32 mouse cellular contexts compared by ENCODE assay signal in the genomic region with DNA sequence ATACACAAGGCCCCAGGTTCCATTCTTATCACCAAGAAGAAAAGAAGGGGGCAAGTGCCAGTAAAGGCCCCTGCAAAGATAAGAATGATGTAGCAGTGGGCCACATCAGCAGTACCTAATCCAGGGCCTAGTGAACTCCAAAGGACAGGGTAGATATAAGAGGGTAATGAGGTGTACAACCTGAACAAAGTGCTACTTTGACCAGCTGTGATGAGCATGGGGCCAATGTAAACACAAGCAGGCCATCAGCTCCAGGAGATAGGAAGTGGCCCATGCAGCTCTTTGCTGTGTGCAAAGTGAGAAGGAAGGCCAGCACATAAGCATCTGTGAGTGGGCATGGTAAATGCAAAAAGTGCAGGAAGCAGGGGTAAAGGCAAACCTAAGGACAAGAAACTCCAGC. TPM values are rescaled to one million over a fixed set of nuclear protein-coding genes. Genes with fewer than 3 reads are reported as not detected.
"Had no signal": no experiment of that assay in that cellular context is flagged by ENCODE, and none has a peak within 500 bp of the region (broad histone marks: within the 10 kb centered on the region; RNA-seq: fewer than 3 reads in every experiment).

No protein-coding gene starts in this region.

- H3K9ac ChIP-seq: neural tube, embryonic 12.5 days; neural tube, embryonic 15.5 days had no signal

- H3K4me1 ChIP-seq: neural tube, embryonic 12.5 days; neural tube, embryonic 15.5 days had no signal

- H3K9me3 ChIP-seq: neural tube, embryonic 12.5 days; neural tube, embryonic 15.5 days had no signal

- DNase-seq: kidney, adult 2 months; kidney, postnatal 25 days; layer of hippocampus, adult 9-11 months; lung, adult 2 months; lung, postnatal 14 days; lung, postnatal 4 days; midbrain, embryonic 14.5 days; right cerebral cortex, adult 18-20 months; right cerebral cortex, postnatal 14 days; right cerebral cortex, postnatal 4 days; thymus, adult 2 months; thymus, postnatal 14 days; thymus, postnatal 4 days had no signal

- H3K4me3 ChIP-seq: layer of hippocampus, adult 2 months; neural tube, embryonic 12.5 days; neural tube, embryonic 15.5 days had no signal

- H3K4me2 ChIP-seq: midbrain, embryonic 11.5 days; neural tube, embryonic 12.5 days; neural tube, embryonic 15.5 days had no signal

- H3K27me3 ChIP-seq: neural tube, embryonic 12.5 days; neural tube, embryonic 15.5 days had no signal

- H3K27ac ChIP-seq: kidney, postnatal 0 days; layer of hippocampus, adult 2 months; neural tube, embryonic 12.5 days; neural tube, embryonic 15.5 days; stomach, postnatal 0 days had no signal

RNA-seq across cellular contexts. Expression of a gene that starts 39.0 kb away (rescaled TPM):
- total RNA-seq: layer of hippocampus, postnatal 25 days; megakaryocyte progenitor cell, adult 5-6 weeks; megakaryocyte-erythroid progenitor cell, adult 5-6 weeks; midbrain, postnatal 0 days had no signal
- polyA plus RNA-seq: intestine, embryonic 14.5 days; kidney, adult 2 months; kidney, embryonic 14.5 days; kidney, postnatal 0 days; large intestine, adult 2 months; limb, embryonic 11.5 days; limb, embryonic 14.5 days; lung, adult 2 months; lung, embryonic 16.5 days; midbrain, embryonic 11.5 days; midbrain, embryonic 14.5 days; midbrain, postnatal 0 days; neural tube, embryonic 12.5 days; stomach, embryonic 14.5 days; stomach, postnatal 0 days; thymus, adult 2 months had no signal

RNA-seq across cellular contexts. Expression of a gene that starts 45.7 kb away (rescaled TPM):
- total RNA-seq: layer of hippocampus, adult 2 months; layer of hippocampus, postnatal 25 days; left cerebral cortex, adult 18-20 months; left cerebral cortex, postnatal 36 days; megakaryocyte progenitor cell, adult 5-6 weeks; megakaryocyte-erythroid progenitor cell, adult 5-6 weeks had no signal
- polyA plus RNA-seq: intestine, embryonic 14.5 days; kidney, adult 2 months; kidney, embryonic 14.5 days; kidney, postnatal 0 days; large intestine, adult 2 months; limb, embryonic 11.5 days; limb, embryonic 14.5 days; lung, adult 2 months; lung, embryonic 16.5 days; midbrain, embryonic 11.5 days; midbrain, embryonic 14.5 days; midbrain, postnatal 0 days; neural tube, embryonic 12.5 days; neural tube, embryonic 15.5 days; stomach, embryonic 14.5 days; stomach, postnatal 0 days; thymus, adult 2 months had no signal
